Mouse (Mus musculus) kidney, adult 2 months (tissue): ENCODE results near the gene Csnk1d. TPM values are rescaled to one million over a fixed set of nuclear protein-coding genes. Genes with fewer than 3 reads are reported as not detected.
A peak's percentile ranks its signal among the peaks of the same experiment; 100 is the strongest.

Experiments
- DNase-seq: peaks from one replicate; pipeline ENCODE4 v3.0.0; 2021
- H3K27ac ChIP-seq: fragments of 200-500 bp; 2 replicates; pipeline ENCODE4 v1.5.1; 2012; ENCODE audit warnings: low read depth, low read length, control low read depth, inconsistent platforms; ENCODE audit not compliant: insufficient read depth
- H3K27me3 ChIP-seq: fragments of 200-500 bp; replicated peaks from 2 replicates; pipeline ENCODE4 v1.6.1; 2012; ENCODE audit warnings: mild to moderate bottlenecking, moderate library complexity, low read length, inconsistent platforms; ENCODE audit not compliant: control insufficient read depth, insufficient read depth
- H3K36me3 ChIP-seq: fragments of 200-500 bp; 2 replicates; pipeline ENCODE4 v1.6.1; 2012; ENCODE audit warnings: mild to moderate bottlenecking, moderate library complexity, low read length, inconsistent platforms; ENCODE audit not compliant: control insufficient read depth, insufficient read depth
- H3K4me1 ChIP-seq: fragments of 200-500 bp; 2 replicates; pipeline ENCODE4 v1.6.1; 2011; ENCODE audit warnings: low read length; ENCODE audit not compliant: control insufficient read depth, insufficient read depth
- H3K4me3 ChIP-seq: fragments of 200-500 bp; 2 replicates; pipeline ENCODE4 v1.5.1; 2011; ENCODE audit warnings: mild to moderate bottlenecking, low read depth, low read length, control low read depth; ENCODE audit not compliant: insufficient read depth
- CTCF ChIP-seq: fragments of 200-500 bp; conservative IDR thresholded peaks from 2 replicates; pipeline ENCODE4 v1.5.1; 2011; ENCODE audit warnings: low read depth, mild to moderate bottlenecking, control low read depth, low read length, moderate library complexity, mixed read lengths; ENCODE audit not compliant: insufficient read depth, insufficient read length
- POLR2A ChIP-seq: fragments of 200-500 bp; IDR thresholded peaks from one replicate; pipeline ENCODE4 v1.6.1; 2011; ENCODE audit warnings: low read depth, low read length, control low read depth
- WGBS: fragments of 180-500 bp; shearing (Covaris S2); methylation state at CpG from one replicate; pipeline ENCODE4 v1.1.7; 2018; 5-methylcytosine and 5-hydroxymethylcytosine counted together
- polyA plus RNA-seq: library from polyadenylated mRNA; depleted of rRNA; stranded (reverse); fragments of >200 nt; gene quantifications from 2 replicates; pipeline ENCODE4 v1.2.3, GENCODE M21; 2012

Gene Csnk1d
- polyA plus RNA-seq, 1 experiment: 71.0 TPM

GRCm38 (mm10) chr11:120948328-120948727 is 42.8 kb downstream of the Csnk1d start, which contains the start of gene Slc16a3:
TSS of gene Slc16a3 (plus strand) at chr11:120948480.
- peak; percentile 17 for DNase-seq
- Histone ChIP-seq H3K27me3 (no peaks in the 10 kb centered on the region), H3K4me3 (peak within 1 kb of the TSS; percentile 27), H3K36me3 (no peaks in the 10 kb centered on the region), H3K27ac (no peak within 1 kb of the TSS), H3K4me1 (no peaks in the 10 kb centered on the region)
- WGBS: 22% methylated on average over 12 of the region's 12 CpGs
- no peak for TF ChIP-seq CTCF
- no peak for TF ChIP-seq POLR2A

DNA sequence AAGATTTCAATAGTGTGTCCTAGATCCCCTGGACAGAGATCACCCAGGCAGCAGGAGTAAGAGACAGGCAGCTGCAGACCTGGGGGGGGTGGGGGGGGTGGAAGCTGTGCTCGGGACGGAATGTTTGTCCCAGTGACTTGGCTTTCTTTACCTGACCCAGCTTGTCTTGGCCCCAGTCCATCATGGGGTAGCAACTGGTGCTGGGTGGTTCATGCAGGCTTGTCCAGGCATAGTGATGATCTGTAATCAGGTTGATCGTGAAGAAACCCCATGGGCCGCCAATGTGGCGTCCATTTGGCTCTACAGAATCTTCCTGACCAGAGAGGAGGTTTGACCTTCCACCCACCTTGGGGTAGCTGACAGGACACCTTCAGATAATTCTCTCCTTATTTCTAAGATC is 45.2 kb downstream of the Csnk1d start:
- no peaks in the 10 kb centered on the region for H3K36me3 ChIP-seq
- DNase-seq: no peak
- no peak overlapping the region for H3K4me3 ChIP-seq
- H3K27ac ChIP-seq: no peak overlapping the region
- TF ChIP-seq POLR2A: no peak
- no peak for TF ChIP-seq CTCF
- 63% methylated on average over 5 of the region's 5 CpGs for WGBS
- H3K4me1 ChIP-seq: no peaks in the 10 kb centered on the region
- H3K27me3 ChIP-seq: no peaks in the 10 kb centered on the region

DNA sequence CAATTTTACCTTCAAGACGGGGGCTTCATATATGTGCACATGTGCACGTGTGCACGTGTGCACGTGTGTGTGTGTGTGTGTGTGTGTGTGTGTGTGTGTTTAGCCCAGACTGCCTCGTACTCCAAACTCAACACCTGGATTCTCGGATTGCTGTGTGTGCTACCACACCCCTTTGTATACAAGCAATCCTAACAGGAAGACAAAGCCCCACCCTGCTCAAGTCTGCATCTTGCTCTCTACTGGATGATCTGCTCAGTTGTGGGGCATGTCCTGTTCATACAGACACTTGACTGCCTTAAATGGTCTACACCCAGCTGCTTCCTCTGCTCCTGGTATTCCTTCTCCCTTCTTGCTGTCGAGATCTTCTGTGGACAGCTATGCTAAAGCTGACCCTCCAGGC is 45.9 kb downstream of the Csnk1d start:
- Histone ChIP-seq H3K27me3 (no peaks in the 10 kb centered on the region), H3K4me3 (no peak overlapping the region), H3K36me3 (no peaks in the 10 kb centered on the region), H3K27ac (no peak overlapping the region), H3K4me1 (no peaks in the 10 kb centered on the region)
- no peak for DNase-seq
- WGBS: 83% methylated on average over 7 of the region's 7 CpGs
- TF ChIP-seq CTCF: no peak
- TF ChIP-seq POLR2A: no peak

DNA sequence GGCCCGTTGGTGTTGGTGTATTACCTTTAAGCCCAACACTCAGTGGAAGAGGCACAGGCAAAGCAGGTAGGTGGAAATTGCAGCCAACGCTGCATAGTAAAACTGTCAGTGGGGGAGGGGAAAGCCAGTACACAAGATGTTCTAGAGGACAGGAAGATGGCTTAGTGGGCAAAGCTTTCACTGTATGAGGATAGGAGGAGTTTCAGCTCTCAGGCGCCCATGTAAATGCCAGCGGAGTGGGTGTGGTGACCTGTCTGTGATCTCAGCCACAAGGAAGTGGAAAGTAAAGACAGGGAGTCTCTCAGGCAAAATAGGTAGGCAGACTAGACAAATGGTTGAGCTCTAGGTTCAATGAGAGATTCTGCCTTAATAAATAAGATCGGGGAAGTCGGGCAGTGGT is 50.2 kb downstream of the Csnk1d start:
- Histone ChIP-seq H3K4me3 (no peak overlapping the region), H3K36me3 (no peaks in the 10 kb centered on the region), H3K4me1 (no peaks in the 10 kb centered on the region), H3K27me3 (no peaks in the 10 kb centered on the region), H3K27ac (no peak overlapping the region)
- WGBS: 80% methylated on average over 6 of the region's 6 CpGs
- no peak for TF ChIP-seq POLR2A
- no peak for TF ChIP-seq CTCF
- no peak for DNase-seq

DNA sequence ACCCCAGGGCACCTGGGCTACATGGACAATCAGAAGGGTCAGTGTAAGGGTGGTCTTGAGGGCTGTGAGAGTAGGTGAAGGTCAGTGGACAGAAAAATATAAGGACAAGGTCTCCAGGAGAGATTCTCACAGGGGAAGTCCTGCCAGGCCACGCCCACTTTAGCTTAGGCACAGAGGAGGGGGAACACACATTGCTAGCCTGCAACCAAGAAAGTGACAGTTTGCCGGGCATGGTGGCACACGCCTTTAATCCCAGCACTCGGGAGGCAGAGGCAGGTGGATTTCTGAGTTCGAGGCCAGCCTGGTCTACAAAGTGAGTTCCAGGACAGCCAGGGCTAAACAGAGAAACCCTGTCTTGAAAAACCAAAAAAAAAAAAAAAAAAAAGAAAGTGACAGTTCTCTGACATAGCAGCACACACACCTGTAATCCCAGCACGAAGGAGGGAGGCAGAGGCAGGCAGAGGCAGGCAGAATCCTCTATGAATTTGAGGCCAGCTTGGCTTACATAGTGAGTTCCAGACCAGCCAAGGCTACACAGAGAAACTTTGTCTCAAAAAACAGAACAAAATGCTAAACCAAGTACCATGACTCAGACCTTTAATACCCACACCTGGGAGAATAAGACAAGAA is 51.3 kb downstream of the Csnk1d start:
- Histone ChIP-seq H3K27me3 (no peaks in the 10 kb centered on the region), H3K4me1 (no peaks in the 10 kb centered on the region), H3K36me3 (no peaks in the 10 kb centered on the region), H3K27ac (no peak overlapping the region), H3K4me3 (no peak overlapping the region)
- no peak for DNase-seq
- WGBS: 61% methylated on average over 6 of the region's 6 CpGs
- TF ChIP-seq CTCF (no peak), POLR2A (no peak)

GRCm38 (mm10) chr11:120938795-120939194 is 52.3 kb downstream of the Csnk1d start:
- no peak overlapping the region for H3K27ac ChIP-seq
- 36% methylated on average over 4 of the region's 4 CpGs for WGBS

GRCm38 (mm10) chr11:120937976-120938375 is 53.2 kb downstream of the Csnk1d start:
- H3K4me3 ChIP-seq: no peak overlapping the region
- TF ChIP-seq CTCF (no peak), POLR2A (no peak)
- 100% methylated on average over 1 of the region's 1 CpGs for WGBS
- H3K4me1 ChIP-seq: no peaks in the 10 kb centered on the region
- no peak overlapping the region for H3K27ac ChIP-seq
- no peaks in the 10 kb centered on the region for H3K27me3 ChIP-seq
- DNase-seq: no peak
- H3K36me3 ChIP-seq: no peaks in the 10 kb centered on the region

More at GRCm38 (mm10) chr11:120938795-120939194, 52.3 kb downstream of the Csnk1d start:
- TF ChIP-seq CTCF (no peak), POLR2A (no peak)
- DNase-seq: no peak
- H3K36me3 ChIP-seq: no peaks in the 10 kb centered on the region
- no peaks in the 10 kb centered on the region for H3K4me1 ChIP-seq
- no peaks in the 10 kb centered on the region for H3K27me3 ChIP-seq
- H3K4me3 ChIP-seq: no peak overlapping the region
